In the genomic region with DNA sequence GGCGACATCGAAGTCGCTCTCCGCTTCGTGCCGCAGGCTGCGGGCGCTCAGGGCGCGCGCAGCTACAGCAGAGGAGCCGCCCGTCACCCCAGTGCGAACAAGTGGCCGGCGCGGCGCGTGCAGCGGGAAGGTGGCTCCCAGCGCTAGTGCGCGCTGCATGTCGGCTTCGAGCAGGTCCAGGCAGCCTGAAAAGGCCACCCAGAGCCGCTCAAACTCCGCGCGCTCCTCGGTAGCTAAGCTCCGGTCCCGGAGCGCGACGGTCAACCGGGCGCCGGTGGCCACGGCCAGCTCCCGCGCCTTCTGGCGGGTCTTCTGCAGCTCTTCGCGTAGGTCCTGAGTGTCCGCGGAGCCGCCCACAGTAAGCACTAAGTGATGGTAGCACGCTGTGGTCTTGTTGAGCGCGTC, we compare ENCODE assay signal across 8 mouse cellular contexts. TPM values are rescaled to one million over a fixed set of nuclear protein-coding genes. Genes with fewer than 3 reads are reported as not detected.
DNase-seq lines count a peak whose midpoint lies in the region; ATAC-seq and TF ChIP-seq lines count a peak whose summit lies in the region.

No protein-coding gene starts in this region.

- DNase-seq in testis, postnatal 14 days (ENCODE audit: low spot score) = no peak
- DNase-seq in embryo, embryonic 9.5 days (ENCODE audit: extremely low spot score) = peak; percentile 58
- peak; percentile 60 for DNase-seq in hindbrain, embryonic 10.5 days (ENCODE audit: low spot score)
- DNase-seq in neural tube, embryonic 10.5 days (ENCODE audit: extremely low spot score, low spot score) = peak; percentile 57
- no peak for DNase-seq in left cerebral cortex, adult 18-20 months (ENCODE audit: low spot score in 2 of 2)
- DNase-seq in left cerebral cortex, postnatal 14 days (ENCODE audit: low spot score in 2 of 2) = no peak

- H3K4me3 ChIP-seq in testis, adult 2 months (ENCODE audit: control insufficient read depth, low read depth, low read length) = peak overlapping the region; percentile 73
- H3K4me3 ChIP-seq in hindbrain, embryonic 10.5 days = peak overlapping the region; percentile 95
- peak overlapping the region; percentile 96 for H3K4me3 ChIP-seq in liver, embryonic 12.5 days

- no peak for ATAC-seq in liver, embryonic 12.5 days

- intact Hi-C loops in left cerebral cortex, postnatal 14 days (cut with DNase I) = no loop called here

- WGBS in hindbrain, embryonic 10.5 days = under 1% methylated on average over 50 of the region's 50 CpGs
- WGBS in liver, embryonic 12.5 days (ENCODE audit: insufficient replicate concordance) = under 1% methylated on average over 50 of the region's 50 CpGs

- no peak overlapping the region for H3K27ac ChIP-seq in testis, adult 2 months (ENCODE audit: control insufficient read depth, insufficient read depth, low read depth, low read length)
- peak overlapping the region; percentile 91 for H3K27ac ChIP-seq in hindbrain, embryonic 10.5 days
- H3K27ac ChIP-seq in liver, embryonic 12.5 days = no peak overlapping the region

- H3K4me2 ChIP-seq in liver, embryonic 12.5 days = peak overlapping the region; percentile 99

- H3K9ac ChIP-seq in liver, embryonic 12.5 days = peak overlapping the region; percentile 91

- no peak for TF ChIP-seq CTCF in testis, adult 2 months (IDR thresholded peaks at IDR 0.05; ENCODE audit: control insufficient read depth, insufficient read depth, insufficient replicate concordance, low read depth, low read length)

- TF ChIP-seq POLR2A in testis, adult 2 months (IDR thresholded peaks at IDR 0.05; ENCODE audit: control insufficient read depth, low read depth, low read length) = no peak

- H3K27me3 ChIP-seq in testis, adult 2 months (ENCODE audit: control insufficient read depth, insufficient read depth, low read length) = no peaks in the 10 kb centered on the region
- H3K27me3 ChIP-seq in hindbrain, embryonic 10.5 days (ENCODE audit: insufficient read depth, poor library complexity, severe bottlenecking) = peaks cover 46% of the 10 kb centered on the region
- H3K27me3 ChIP-seq in liver, embryonic 12.5 days (replicated peaks) = peaks cover 50% of the 10 kb centered on the region

- H3K9me3 ChIP-seq in hindbrain, embryonic 10.5 days = no peaks in the 10 kb centered on the region
- H3K9me3 ChIP-seq in liver, embryonic 12.5 days (replicated peaks) = no peaks in the 10 kb centered on the region

- peaks cover 27% of the 10 kb centered on the region for H3K4me1 ChIP-seq in testis, adult 2 months (ENCODE audit: control insufficient read depth, insufficient read depth, low read length)
- H3K4me1 ChIP-seq in hindbrain, embryonic 10.5 days (replicated peaks) = peaks cover 43% of the 10 kb centered on the region
- H3K4me1 ChIP-seq in liver, embryonic 12.5 days = peaks cover 51% of the 10 kb centered on the region

- no peaks in the 10 kb centered on the region for H3K36me3 ChIP-seq in testis, adult 2 months (ENCODE audit: control insufficient read depth, insufficient read depth, low read length)
- H3K36me3 ChIP-seq in hindbrain, embryonic 10.5 days = no peaks in the 10 kb centered on the region
- H3K36me3 ChIP-seq in liver, embryonic 12.5 days = no peaks in the 10 kb centered on the region

RNA-seq across cellular contexts. Expression of a gene that starts 0.6 kb away (rescaled TPM):
- polyA plus RNA-seq in testis, adult 2 months (2012; rRNA removed) = 0.06 and 0.07 TPM in 2 replicates
- polyA plus RNA-seq in hindbrain, embryonic 10.5 days (2016; fragmentation: Nextera tagmentation; extraction: Ambion mirVana) = 0.18 and 0.26 TPM in 2 replicates
- 0.06 and 0.11 TPM in 2 replicates for polyA plus RNA-seq in liver, embryonic 12.5 days (2016; fragmentation: Nextera tagmentation; extraction: Ambion mirVana)
- under 1 TPM; 0.58 to 0.68 TPM for total RNA-seq in left cerebral cortex, adult 18-20 months (2021)
- 1 to 10 TPM; 1.2 to 1.5 TPM for total RNA-seq in left cerebral cortex, postnatal 14 days (2021)

RNA-seq across cellular contexts. Expression of a gene that starts 1.3 kb away (rescaled TPM):
- polyA plus RNA-seq in testis, adult 2 months (2012; rRNA removed) = 12.8 and 15.0 TPM in 2 replicates
- 31.4 and 36.8 TPM in 2 replicates for polyA plus RNA-seq in hindbrain, embryonic 10.5 days (2016; fragmentation: Nextera tagmentation; extraction: Ambion mirVana)
- polyA plus RNA-seq in liver, embryonic 12.5 days (2016; fragmentation: Nextera tagmentation; extraction: Ambion mirVana) = 43.1 and 45.5 TPM in 2 replicates
- 10 to 100 TPM; 39.8 to 44.5 TPM for total RNA-seq in left cerebral cortex, adult 18-20 months (2021)
- 10 to 100 TPM; 46.0 to 48.1 TPM for total RNA-seq in left cerebral cortex, postnatal 14 days (2021)

RNA-seq across cellular contexts. Expression of a gene that starts 28.7 kb away (rescaled TPM):
- polyA plus RNA-seq in testis, adult 2 months (2012; rRNA removed) = 4.9 and 5.7 TPM in 2 replicates
- 41.8 and 48.7 TPM in 2 replicates for polyA plus RNA-seq in hindbrain, embryonic 10.5 days (2016; fragmentation: Nextera tagmentation; extraction: Ambion mirVana)
- 99.9 and 102 TPM in 2 replicates for polyA plus RNA-seq in liver, embryonic 12.5 days (2016; fragmentation: Nextera tagmentation; extraction: Ambion mirVana)
- 10 to 100 TPM; 68.2 to 70.0 TPM for total RNA-seq in left cerebral cortex, adult 18-20 months (2021)
- total RNA-seq in left cerebral cortex, postnatal 14 days (2021) = 10 to 100 TPM; 66.8 to 67.4 TPM

RNA-seq across cellular contexts. Expression of a gene that starts 47.2 kb away (rescaled TPM):
- 19.0 and 24.1 TPM in 2 replicates for polyA plus RNA-seq in testis, adult 2 months (2012; rRNA removed)
- polyA plus RNA-seq in hindbrain, embryonic 10.5 days (2016; fragmentation: Nextera tagmentation; extraction: Ambion mirVana) = 0.30 TPM in 1 of 2 replicates, not detected in the other
- 0.30 TPM in 1 of 2 replicates, not detected in the other for polyA plus RNA-seq in liver, embryonic 12.5 days (2016; fragmentation: Nextera tagmentation; extraction: Ambion mirVana)
- total RNA-seq in left cerebral cortex, adult 18-20 months (2021) = under 1 TPM; 0.40 to 0.59 TPM
- under 1 TPM; 0.49 to 0.64 TPM for total RNA-seq in left cerebral cortex, postnatal 14 days (2021)

Comparison
In these comparisons a context has a peak if more than half of its experiments do, and no peak if none do; other contexts are left out.
1. DNase-seq: peak in embryo, embryonic 9.5 days (single experiment), hindbrain, embryonic 10.5 days (single experiment) and neural tube, embryonic 10.5 days (single experiment); none in testis, postnatal 14 days (single experiment), left cerebral cortex, adult 18-20 months (0 of 2) and left cerebral cortex, postnatal 14 days (0 of 2).
2. Peak in every context shown above with its lines, with median percentiles within 50 percentile points of each other: H3K4me3 ChIP-seq.